Mouse (Mus musculus) lung, postnatal 36 days (tissue): ENCODE measurements around the gene St6galnac3.
"Not testable (repeated sequence)": the region's sequence is repeated elsewhere in the genome, so short reads cannot be mapped to it uniquely, and the experiment has no call there.

ENCODE experiments used
- DNase-seq: peaks from one replicate; pipeline ENCODE4 v3.0.0; 2022; ENCODE audit warnings: mixed read lengths

The St6galnac3 gene

GRCm38 (mm10) chr3:153399574-153399973 lies 325.4 kb downstream of the St6galnac3 start:
- no peak for DNase-seq

- DNase-seq: no peak
These were observed 327.2 kb downstream of the St6galnac3 start for GRCm38 (mm10) chr3:153397726-153398125.

GRCm38 (mm10) chr3:153396375-153397068 lies 328.5 kb downstream of the St6galnac3 start:
- DNase-seq: no peak

- no peak for DNase-seq
These were observed 329.6 kb downstream of the St6galnac3 start for GRCm38 (mm10) chr3:153395351-153395750.

- no peak for DNase-seq
These were observed 330.2 kb downstream of the St6galnac3 start for GRCm38 (mm10) chr3:153394751-153395150.

GRCm38 (mm10) chr3:153394224-153394623 lies 330.8 kb downstream of the St6galnac3 start:
- DNase-seq: no peak

GRCm38 (mm10) chr3:153391451-153391850 lies 333.5 kb downstream of the St6galnac3 start:
- DNase-seq: not testable (repeated sequence)

- not testable (repeated sequence) for DNase-seq
These were observed 340.3 kb downstream of the St6galnac3 start for GRCm38 (mm10) chr3:153384651-153385050.

GRCm38 (mm10) chr3:153383656-153384055 lies 341.3 kb downstream of the St6galnac3 start:
- DNase-seq: no peak

- no peak for DNase-seq
These were observed 359.8 kb downstream of the St6galnac3 start for GRCm38 (mm10) chr3:153365057-153365755.

- no peak for DNase-seq
These were observed 360.6 kb downstream of the St6galnac3 start for GRCm38 (mm10) chr3:153364366-153364765.

- DNase-seq: no peak
These were observed 365.0 kb downstream of the St6galnac3 start for GRCm38 (mm10) chr3:153359966-153360365.

GRCm38 (mm10) chr3:153356071-153356470 lies 368.9 kb downstream of the St6galnac3 start:
- no peak for DNase-seq

GRCm38 (mm10) chr3:153354988-153355297 lies 370.0 kb downstream of the St6galnac3 start:
- DNase-seq: no peak

GRCm38 (mm10) chr3:153354186-153354987 lies 370.6 kb downstream of the St6galnac3 start:
- DNase-seq: no peak

GRCm38 (mm10) chr3:153353313-153354103 lies 371.5 kb downstream of the St6galnac3 start:
- DNase-seq: no peak

GRCm38 (mm10) chr3:153349981-153350380 lies 375.0 kb downstream of the St6galnac3 start:
- no peak for DNase-seq

GRCm38 (mm10) chr3:153348797-153349465 lies 376.0 kb downstream of the St6galnac3 start:
- peak; percentile 2 for DNase-seq

GRCm38 (mm10) chr3:153344979-153345378 lies 380.0 kb downstream of the St6galnac3 start:
- DNase-seq: no peak

- no peak for DNase-seq
These were observed 385.0 kb downstream of the St6galnac3 start for GRCm38 (mm10) chr3:153339940-153340339.

- DNase-seq: no peak
These were observed 385.9 kb downstream of the St6galnac3 start for GRCm38 (mm10) chr3:153339091-153339490.

- no peak for DNase-seq
These were observed 387.2 kb downstream of the St6galnac3 start for GRCm38 (mm10) chr3:153337779-153338178.
